Mouse (Mus musculus): Measurements from ENCODE around the gene Rgs9bp. TPM values are rescaled to one million over a fixed set of nuclear protein-coding genes. Genes with fewer than 3 reads are reported as not detected.
"Not testable (repeated sequence)": the region's sequence is repeated elsewhere in the genome, so short reads cannot be mapped to it uniquely, and the experiment has no call there.

The Rgs9bp gene
- polyA plus RNA-seq, 1 experiment from 2014 or later: 0.20 TPM

DNA sequence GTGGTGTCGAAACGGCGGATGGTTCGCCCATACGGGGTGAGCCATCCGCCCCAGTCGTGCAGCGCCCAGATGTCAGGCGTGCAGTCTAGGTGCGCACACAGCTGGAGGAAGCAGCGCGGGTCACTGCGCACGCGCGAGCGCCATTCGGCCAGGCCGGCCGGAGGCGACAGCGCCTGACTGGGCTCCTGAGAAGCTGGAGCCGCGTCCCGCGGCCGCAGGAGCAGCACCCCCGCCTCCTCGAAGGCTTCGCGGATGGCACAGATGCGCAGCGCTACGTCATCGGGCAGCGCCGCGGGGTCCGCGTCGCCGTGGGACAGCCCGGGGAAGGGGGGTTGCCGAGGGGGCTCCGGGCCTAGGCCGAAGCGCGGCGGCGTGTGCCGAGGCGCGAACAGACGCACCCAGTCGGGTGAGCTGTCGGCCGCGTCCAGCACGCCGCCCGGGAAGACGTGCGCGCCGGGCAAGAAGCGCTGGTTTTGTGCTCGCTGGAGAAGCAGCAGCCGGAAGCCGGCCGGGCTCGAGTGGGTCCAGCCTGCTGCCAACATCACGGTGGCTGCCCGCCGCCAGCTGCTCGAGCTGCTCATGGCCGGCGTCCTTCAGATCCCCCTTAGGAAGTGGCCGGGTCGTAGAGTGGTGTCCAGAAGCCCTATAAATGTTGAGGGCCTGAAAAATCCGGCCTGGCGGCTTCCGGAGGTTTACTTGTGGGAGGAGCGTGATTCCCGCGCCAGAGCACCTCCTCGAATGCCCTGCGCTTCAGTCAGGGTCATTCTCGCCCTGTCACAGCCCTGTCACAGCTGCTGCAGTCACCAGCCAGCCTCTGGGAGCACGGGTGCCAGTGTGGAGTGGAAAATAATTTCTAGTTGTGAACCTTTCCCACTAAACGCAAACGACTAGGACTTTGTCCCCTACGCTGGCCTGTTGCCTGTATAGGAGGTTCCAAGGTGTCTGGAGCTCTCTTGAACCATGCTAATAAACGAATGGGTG lies 29.9 kb downstream of the Rgs9bp start:
- Histone ChIP-seq H3K9me3 (no peaks in the 10 kb centered on the region), H3K4me2 (replicated peaks) (peak overlapping the region; percentile 82), H3K27me3 (no peaks in the 10 kb centered on the region), H3K36me3 (peaks cover 3% of the 10 kb centered on the region; the same call in 1 of the 2 replicates), H3K4me1 (peaks cover 5% of the 10 kb centered on the region; the same call in 1 of the 2 replicates), H3K27ac (peak overlapping the region; percentile 96), H3K4me3 (peak overlapping the region; percentile 57), H3K9ac (peak overlapping the region; percentile 87)
- ATAC-seq (ENCODE audit: insufficient number of reproducible peaks, insufficient read depth, low FRiP score, low TSS enrichment): peak; percentile 91
- WGBS: under 1% methylated on average over 93 of the region's 93 CpGs

GRCm38 (mm10) chr7:35554605-35555175 lies 30.7 kb downstream of the Rgs9bp start:
- Histone ChIP-seq H3K4me1 (peaks cover 5% of the 10 kb centered on the region; the same call in 1 of the 2 replicates), H3K4me3 (peak overlapping the region; percentile 57), H3K9ac (peak overlapping the region; percentile 87), H3K36me3 (peaks cover 9% of the 10 kb centered on the region), H3K27me3 (no peaks in the 10 kb centered on the region), H3K27ac (peak overlapping the region; percentile 96), H3K4me2 (replicated peaks) (peak overlapping the region; percentile 82), H3K9me3 (no peaks in the 10 kb centered on the region)
- ATAC-seq (ENCODE audit: insufficient number of reproducible peaks, insufficient read depth, low FRiP score, low TSS enrichment): peak; percentile 58; the same call in 1 of the 2 replicates
- 6% methylated on average over 28 of the region's 28 CpGs for WGBS

DNA sequence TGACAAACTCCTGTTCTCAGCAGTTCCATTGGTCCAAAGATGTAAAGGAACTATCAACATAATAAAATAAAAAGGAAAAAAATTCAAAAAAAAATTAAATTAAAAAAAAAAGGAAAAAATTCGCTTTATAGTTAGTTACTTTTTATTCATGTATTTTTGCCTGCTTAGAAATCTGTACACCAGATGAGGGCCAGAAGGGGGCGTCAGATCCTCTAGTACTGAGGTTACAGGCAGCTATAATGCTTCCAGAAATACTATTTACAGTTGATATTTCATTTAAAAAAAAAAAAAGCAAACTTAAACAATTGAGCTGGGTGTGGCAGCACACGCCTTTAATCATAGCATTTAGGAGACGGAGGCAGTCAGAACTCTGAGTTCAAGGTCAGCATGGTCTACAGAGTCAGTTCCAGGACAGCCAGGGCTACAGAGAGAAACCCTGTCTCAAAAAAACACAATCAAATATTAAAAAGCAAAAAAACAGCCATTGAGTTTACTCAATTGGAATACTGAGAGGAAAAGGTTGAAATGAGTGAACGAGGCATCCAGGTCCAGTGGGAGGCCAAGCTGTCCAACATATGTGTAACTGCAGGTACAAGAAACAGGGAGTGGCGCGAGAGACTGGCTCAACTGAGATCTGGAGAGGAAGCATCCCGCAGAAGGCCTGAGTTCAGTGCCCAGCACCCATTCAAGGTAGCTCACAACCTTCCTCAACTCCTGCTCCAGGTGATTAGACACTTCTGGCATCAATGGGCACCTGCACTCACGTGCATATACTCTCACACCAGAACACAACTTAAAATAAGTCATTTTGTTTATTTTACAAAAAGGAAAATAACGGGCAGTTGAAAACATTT lies 31.4 kb downstream of the Rgs9bp start:
- Histone ChIP-seq H3K4me3 (peak overlapping the region; percentile 57), H3K4me2 (replicated peaks) (peak overlapping the region; percentile 82), H3K4me1 (peaks cover 5% of the 10 kb centered on the region; the same call in 1 of the 2 replicates), H3K27ac (no peak overlapping the region), H3K9me3 (no peaks in the 10 kb centered on the region), H3K27me3 (no peaks in the 10 kb centered on the region), H3K36me3 (peaks cover 14% of the 10 kb centered on the region), H3K9ac (peak overlapping the region; percentile 87; the same call in 1 of the 2 replicates)
- ATAC-seq (ENCODE audit: insufficient number of reproducible peaks, insufficient read depth, low FRiP score, low TSS enrichment): no peak
- 58% methylated on average over 10 of the region's 10 CpGs for WGBS

GRCm38 (mm10) chr7:35545881-35546280 lies 39.5 kb downstream of the Rgs9bp start:
- no peaks in the 10 kb centered on the region for H3K27me3 ChIP-seq
- H3K4me1 ChIP-seq: no peaks in the 10 kb centered on the region
- no peak overlapping the region for H3K9ac ChIP-seq
- no peak overlapping the region for H3K4me3 ChIP-seq
- no peaks in the 10 kb centered on the region for H3K9me3 ChIP-seq
- no peak for ATAC-seq (ENCODE audit: insufficient number of reproducible peaks, insufficient read depth, low FRiP score, low TSS enrichment)
- no peak overlapping the region for H3K4me2 ChIP-seq (replicated peaks)
- WGBS: 26% methylated on average over 4 of the region's 4 CpGs
- H3K36me3 ChIP-seq: peaks cover 17% of the 10 kb centered on the region
- H3K27ac ChIP-seq: no peak overlapping the region

DNA sequence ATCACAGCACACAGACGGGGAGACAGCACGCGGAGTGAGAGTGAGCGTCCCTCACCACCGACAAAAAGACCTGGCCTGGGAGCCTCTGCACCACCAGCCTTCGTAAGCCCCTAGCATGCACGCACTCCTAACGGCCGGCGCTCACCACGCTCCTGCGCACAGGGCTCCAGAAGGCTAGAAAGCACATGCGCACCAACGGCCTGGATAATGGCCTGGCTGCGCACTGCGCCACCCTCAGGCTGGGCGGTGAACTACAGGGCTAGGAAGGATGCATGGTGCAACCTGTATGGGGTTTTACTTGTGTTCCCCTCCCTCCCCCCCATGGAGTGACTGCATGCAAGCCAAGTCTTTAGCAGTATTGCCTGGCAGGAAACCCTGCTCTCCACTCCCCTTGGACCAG lies 47.8 kb downstream of the Rgs9bp start, which contains the start of gene Tdrd12:
Gene Tdrd12, minus strand, starts transcription at position 184 of the 400 bp plus-strand sequence.
- no peaks in the 10 kb centered on the region for H3K9me3 ChIP-seq
- WGBS: 88% methylated on average over 17 of the region's 17 CpGs
- no peak within 1 kb of the TSS for H3K4me2 ChIP-seq (replicated peaks)
- no peak within 1 kb of the TSS for H3K4me3 ChIP-seq
- no peak for ATAC-seq (ENCODE audit: insufficient number of reproducible peaks, insufficient read depth, low FRiP score, low TSS enrichment)
- no peak within 1 kb of the TSS for H3K9ac ChIP-seq
- no peak within 1 kb of the TSS for H3K27ac ChIP-seq
- H3K4me1 ChIP-seq: no peaks in the 10 kb centered on the region
- no peaks in the 10 kb centered on the region for H3K36me3 ChIP-seq
- no peaks in the 10 kb centered on the region for H3K27me3 ChIP-seq

- Histone ChIP-seq H3K9ac (no peak overlapping the region), H3K27ac (no peak overlapping the region), H3K9me3 (no peaks in the 10 kb centered on the region), H3K4me3 (no peak overlapping the region), H3K27me3 (no peaks in the 10 kb centered on the region), H3K4me2 (replicated peaks) (no peak overlapping the region), H3K36me3 (no peaks in the 10 kb centered on the region), H3K4me1 (no peaks in the 10 kb centered on the region)
- 78% methylated on average over 12 of the region's 12 CpGs for WGBS
- ATAC-seq (ENCODE audit: insufficient number of reproducible peaks, insufficient read depth, low FRiP score, low TSS enrichment): no peak
These were observed 49.5 kb downstream of the Rgs9bp start for GRCm38 (mm10) chr7:35535750-35536512.

DNA sequence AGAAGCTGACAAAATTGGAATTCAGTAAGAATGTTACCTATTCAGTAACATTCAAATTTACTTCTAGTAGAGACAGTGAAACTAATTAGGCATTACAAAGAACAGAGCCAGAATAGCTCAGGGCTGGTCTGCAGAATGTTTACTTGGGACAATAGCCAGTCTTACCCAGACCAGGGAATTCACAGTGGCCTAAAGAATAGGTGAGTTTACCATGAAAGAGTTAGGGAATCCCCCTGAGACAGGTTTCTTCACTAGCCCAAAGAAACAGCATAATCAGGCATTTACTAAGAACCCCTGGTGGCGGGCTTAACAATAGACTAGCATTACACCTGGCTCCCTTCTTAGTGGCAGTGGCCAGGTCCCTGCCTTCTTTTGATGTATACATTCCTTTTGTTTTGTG lies 54.8 kb downstream of the Rgs9bp start:
- not testable (repeated sequence) for H3K36me3 ChIP-seq; H3K9ac ChIP-seq; H3K4me1 ChIP-seq; H3K4me2 ChIP-seq (replicated peaks); H3K4me3 ChIP-seq; H3K27me3 ChIP-seq; H3K9me3 ChIP-seq; ATAC-seq (ENCODE audit: insufficient number of reproducible peaks, insufficient read depth, low FRiP score, low TSS enrichment); H3K27ac ChIP-seq
- WGBS: 43% methylated on average over 1 of the region's 1 CpGs

- Histone ChIP-seq H3K27me3 (no peaks in the 10 kb centered on the region), H3K4me2 (replicated peaks) (no peak overlapping the region), H3K36me3 (no peaks in the 10 kb centered on the region), H3K4me3 (no peak overlapping the region), H3K27ac (no peak overlapping the region), H3K9me3 (no peaks in the 10 kb centered on the region), H3K9ac (no peak overlapping the region), H3K4me1 (no peaks in the 10 kb centered on the region)
- 68% methylated on average over 3 of the region's 3 CpGs for WGBS
- ATAC-seq (ENCODE audit: insufficient number of reproducible peaks, insufficient read depth, low FRiP score, low TSS enrichment): no peak
These were observed 55.4 kb downstream of the Rgs9bp start for GRCm38 (mm10) chr7:35530026-35530425.

Other genes with a start within 250 kb of the Rgs9bp start
- gene Faap24, start 188.7 kb downstream of the Rgs9bp start, polyA plus RNA-seq (2016; fragmentation: Nextera tagmentation; extraction: Ambion mirVana): 14.0 and 15.4 TPM in 2 replicates
- 56.0 and 58.3 TPM in 2 replicates for gene Cep89, start 188.5 kb downstream of the Rgs9bp start, polyA plus RNA-seq (2016; fragmentation: Nextera tagmentation; extraction: Ambion mirVana)
- gene Slc7a9, start 136.8 kb downstream of the Rgs9bp start, polyA plus RNA-seq (2016; fragmentation: Nextera tagmentation; extraction: Ambion mirVana): 0.29 and 0.45 TPM in 2 replicates
- 0.22 and 0.80 TPM in 2 replicates for gene Tdrd12, start 47.8 kb downstream of the Rgs9bp start, polyA plus RNA-seq (2016; fragmentation: Nextera tagmentation; extraction: Ambion mirVana)
- 45.6 and 48.9 TPM in 2 replicates for gene Nudt19, start 29.3 kb downstream of the Rgs9bp start, polyA plus RNA-seq (2016; fragmentation: Nextera tagmentation; extraction: Ambion mirVana)
- gene Ankrd27, start 662 bp upstream of the Rgs9bp start, polyA plus RNA-seq (2016; fragmentation: Nextera tagmentation; extraction: Ambion mirVana): 41.2 and 41.6 TPM in 2 replicates
- gene Pdcd5, start 61.9 kb upstream of the Rgs9bp start, polyA plus RNA-seq (2016; fragmentation: Nextera tagmentation; extraction: Ambion mirVana): 323 and 330 TPM in 2 replicates
- gene Dpy19l3, start 168.9 kb upstream of the Rgs9bp start, polyA plus RNA-seq (2016; fragmentation: Nextera tagmentation; extraction: Ambion mirVana): 39.9 and 47.4 TPM in 2 replicates
- gene Zfp507, start 217.4 kb upstream of the Rgs9bp start, polyA plus RNA-seq (2016; fragmentation: Nextera tagmentation; extraction: Ambion mirVana): 27.7 and 29.7 TPM in 2 replicates